Mouse (Mus musculus) left cerebral cortex, postnatal 14 days (tissue): ENCODE data around the gene Pbdc1. TPM values are rescaled to one million over a fixed set of nuclear protein-coding genes. Genes with fewer than 3 reads are reported as not detected.
"Not testable (repeated sequence)": the region's sequence is repeated elsewhere in the genome, so short reads cannot be mapped to it uniquely, and the experiment has no call there.

Experiments used
- DNase-seq, 2 experiments: peaks; one replicate each; pipeline ENCODE4 v3.0.0; 2021 to 2022; ENCODE audit warnings: low spot score in 2 of 2, mixed read lengths in 1 of 2
- intact Hi-C: fragments of 180-260 bp; cut with DNase I; formaldehyde crosslinking; loops from one replicate; pipeline ENCODE4 v1.15.1; 2025
- long read RNA-seq, 2 experiments: library from polyadenylated mRNA; stranded (forward); transcript quantifications; one replicate each; pipeline ENCODE4 v2.0.0; 2021
- total RNA-seq, 2 experiments: library from RNA; stranded (reverse); gene quantifications; 2 replicates each; pipeline ENCODE4 v1.2.3; 2021

Pbdc1 gene
- total RNA-seq = 10 to 100 TPM; 15.5 to 18.3 TPM
- long read RNA-seq, experiment 1, transcript Pbdc1-201 (6 exons, 2,638 nt) = major isoform, 24 of 32 reads
- long read RNA-seq, experiment 1, partial matches to known transcripts = 1 of 32 reads
- long read RNA-seq, experiment 1, other reads (novel, unspliced or antisense) = 4 of 32 reads
- long read RNA-seq, experiment 2, transcript Pbdc1-201 (6 exons, 2,638 nt) = major isoform, 6 of 13 reads
- long read RNA-seq, experiment 2, partial matches to known transcripts = 1 of 13 reads
- long read RNA-seq, experiment 2, other reads (novel, unspliced or antisense) = 4 of 13 reads

- DNase-seq = peak; percentile 90 to 97
- intact Hi-C loops = no loop called here
Observed at GRCm38 (mm10) chrX:105079615-105080092, at the start of gene Pbdc1. TSS of gene Pbdc1 (plus strand) at chrX:105079756.

GRCm38 (mm10) chrX:105037666-105038065 lies 41.9 kb upstream of the Pbdc1 start:
- intact Hi-C loops = no loop called here
- DNase-seq = peak; percentile 6 to 52

- no peak for DNase-seq
- intact Hi-C loops = no loop called here
Observed at GRCm38 (mm10) chrX:105064294-105064693, 15.3 kb upstream of the Pbdc1 start.

GRCm38 (mm10) chrX:105064801-105065200 lies 14.8 kb upstream of the Pbdc1 start:
- DNase-seq = no peak
- intact Hi-C loops = no loop called here

- DNase-seq = peak; percentile 76 to 94
- intact Hi-C loops = no loop called here
Observed at GRCm38 (mm10) chrX:105069671-105070503, 9.7 kb upstream of the Pbdc1 start.

GRCm38 (mm10) chrX:105079151-105079550 lies 405 bp upstream of the Pbdc1 start:
- intact Hi-C loops = no loop called here
- DNase-seq = no peak

- intact Hi-C loops = no loop called here
Observed at GRCm38 (mm10) chrX:105080096-105080495, 540 bp downstream of the Pbdc1 start.

GRCm38 (mm10) chrX:105083013-105083412 lies 3.5 kb downstream of the Pbdc1 start:
- intact Hi-C loops, DNase-seq: not testable (repeated sequence)

More at GRCm38 (mm10) chrX:105080096-105080495, 540 bp downstream of the Pbdc1 start:
- no peak for DNase-seq

- DNase-seq = peak; percentile 18 to 53
- intact Hi-C loops = loop anchor here (10.0 kb wide), 1 partner anchor 49 kb away; no protein-coding TSS in a partner anchor
Observed at GRCm38 (mm10) chrX:105104175-105104574, 24.6 kb downstream of the Pbdc1 start.

- intact Hi-C loops = no loop called here
- no peak for DNase-seq
Observed at GRCm38 (mm10) chrX:105114994-105115393, 35.4 kb downstream of the Pbdc1 start.

- intact Hi-C loops = loop anchor here (10.0 kb wide), 1 partner anchor 894 kb away; the partner anchor contains the start of genes Cox7b and Magt1
- peak; percentile 84 to 85 for DNase-seq
Observed at GRCm38 (mm10) chrX:105120275-105121226, 41.0 kb downstream of the Pbdc1 start, which contains the start of gene Magee1. TSS of gene Magee1 (plus strand) at chrX:105120378.

- peak; percentile 81 to 87 for DNase-seq
- intact Hi-C loops = loop anchor here (10.0 kb wide), 1 partner anchor 893 kb away; the partner anchor contains the start of genes Cox7b and Magt1
Observed at GRCm38 (mm10) chrX:105121227-105121865, 41.8 kb downstream of the Pbdc1 start.

GRCm38 (mm10) chrX:105124903-105125302 lies 45.3 kb downstream of the Pbdc1 start:
- intact Hi-C loops = loop anchor here (10.0 kb wide), 1 partner anchor 890 kb away; the partner anchor contains the start of genes Cox7b and Magt1
- peak; percentile 7 to 46 for DNase-seq

GRCm38 (mm10) chrX:105151872-105152461 lies 72.4 kb downstream of the Pbdc1 start:
- peak in 1 of 2 experiments; percentile 2 for DNase-seq

GRCm38 (mm10) chrX:105165007-105165406 lies 85.5 kb downstream of the Pbdc1 start:
- intact Hi-C loops, DNase-seq: not testable (repeated sequence)

More at GRCm38 (mm10) chrX:105151872-105152461, 72.4 kb downstream of the Pbdc1 start:
- intact Hi-C loops = no loop called here
